Mouse (Mus musculus) kidney, adult 8-10 months (tissue): ENCODE results near the gene Gga3.
A peak's percentile ranks its signal among the peaks of the same experiment; 100 is the strongest.

ENCODE experiments used
- DNase-seq, 2 experiments: peaks; one replicate each; pipeline ENCODE4 v3.0.0; 2022

Gene Gga3

DNA sequence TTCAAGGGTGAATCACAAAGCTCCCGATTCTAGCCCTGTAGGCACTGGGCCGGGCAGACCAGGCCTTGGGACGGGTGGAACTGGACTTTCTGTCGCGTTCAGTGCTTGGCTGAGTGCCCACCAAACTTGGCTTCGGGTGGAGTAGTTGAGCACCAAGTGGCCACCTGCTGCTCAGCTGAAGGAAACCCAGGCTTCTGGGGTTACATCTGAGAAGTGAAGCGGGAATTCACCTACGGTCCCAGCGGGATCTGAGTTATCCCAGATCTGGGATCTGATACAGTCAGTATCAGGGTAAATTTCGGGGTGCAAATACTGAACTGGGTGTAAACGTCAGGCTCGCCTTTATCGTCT lies 8.2 kb upstream of the Gga3 start:
- peak; percentile 88 to 90 for DNase-seq

DNA sequence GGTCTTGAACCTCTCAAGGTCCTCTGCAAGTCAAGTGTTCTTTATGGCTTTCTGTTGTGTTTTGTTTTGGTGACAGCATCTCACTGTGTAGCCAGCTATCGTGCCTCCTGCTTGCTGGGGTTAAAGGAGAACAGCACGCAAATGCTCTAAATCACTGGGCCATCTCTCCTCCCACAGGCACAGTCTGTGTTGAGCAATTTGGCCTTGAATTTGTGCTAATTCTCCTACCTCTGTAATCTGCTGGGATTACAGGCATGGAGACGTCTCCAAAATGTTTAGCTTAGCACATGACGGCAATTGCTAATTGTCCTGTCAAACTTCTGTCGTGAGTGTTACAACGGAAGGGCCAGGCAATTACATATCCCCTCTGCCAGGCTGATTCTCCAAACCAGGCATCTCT lies 7.3 kb upstream of the Gga3 start:
- no peak for DNase-seq

DNA sequence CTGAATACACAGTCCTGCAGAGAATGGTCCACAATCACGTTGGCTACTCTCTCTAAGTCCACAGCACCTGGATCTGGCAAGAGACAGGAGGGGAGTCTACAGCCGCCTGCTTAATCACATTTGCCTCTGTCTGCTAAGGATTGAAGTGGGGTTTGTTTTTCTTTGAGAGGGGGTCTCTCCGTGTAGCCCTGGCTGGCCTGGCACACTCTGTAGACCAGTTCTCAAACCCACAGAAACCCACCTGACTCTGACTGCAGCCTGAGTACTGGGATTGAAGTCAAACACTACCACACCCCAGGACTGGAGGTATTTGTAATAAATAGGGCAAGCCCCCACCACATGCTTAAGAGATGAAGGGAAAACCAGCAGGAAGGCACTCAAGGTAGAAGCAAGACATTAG lies 5.7 kb upstream of the Gga3 start:
- no peak for DNase-seq

DNA sequence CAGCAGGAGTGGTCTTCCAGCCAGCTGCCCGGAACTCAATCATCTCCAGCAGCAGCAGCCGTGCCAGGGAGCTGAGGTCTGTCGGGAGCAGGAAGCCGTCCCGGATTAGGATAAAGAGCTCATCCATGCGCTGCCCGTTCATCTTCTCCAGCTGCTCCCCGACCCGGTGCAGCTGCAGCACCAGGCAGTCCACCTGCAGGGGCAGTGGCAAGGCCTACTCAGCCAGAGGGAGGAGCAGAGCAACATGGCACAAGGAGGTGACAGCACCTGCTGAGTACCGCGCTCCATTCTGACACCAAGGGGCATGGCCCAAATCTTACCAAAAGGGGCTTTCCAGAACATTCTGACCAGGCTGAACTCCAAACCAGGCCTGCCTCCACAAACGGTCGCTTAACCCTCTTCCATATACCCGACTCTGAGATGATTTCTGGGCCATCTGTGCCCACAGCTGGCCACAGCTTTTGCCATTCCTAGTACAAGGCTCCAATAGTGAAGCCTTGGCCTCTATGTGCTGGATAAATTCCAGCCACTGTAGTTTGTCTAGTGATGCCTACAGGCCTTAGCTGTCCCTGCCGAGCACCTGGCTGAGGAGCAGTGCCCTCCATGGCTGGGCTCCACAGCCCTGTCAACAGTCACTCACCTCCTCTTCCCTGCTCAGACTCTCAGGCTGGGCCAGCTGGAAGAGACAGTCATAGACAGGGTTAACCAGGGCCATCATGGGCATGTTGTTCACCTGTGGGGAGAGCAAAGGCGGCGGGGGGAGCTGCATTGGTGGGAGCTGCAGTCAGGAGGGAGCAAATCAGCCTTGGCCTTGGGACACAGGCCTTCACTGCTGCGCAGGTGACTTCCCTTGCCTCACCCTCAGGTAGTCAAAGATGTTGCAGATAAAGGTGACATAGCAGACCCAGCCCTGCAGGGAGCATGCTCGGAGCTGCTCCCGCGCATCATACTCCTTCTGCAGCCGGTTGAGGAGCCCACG lies 4.9 kb upstream of the Gga3 start:
- no peak for DNase-seq

DNA sequence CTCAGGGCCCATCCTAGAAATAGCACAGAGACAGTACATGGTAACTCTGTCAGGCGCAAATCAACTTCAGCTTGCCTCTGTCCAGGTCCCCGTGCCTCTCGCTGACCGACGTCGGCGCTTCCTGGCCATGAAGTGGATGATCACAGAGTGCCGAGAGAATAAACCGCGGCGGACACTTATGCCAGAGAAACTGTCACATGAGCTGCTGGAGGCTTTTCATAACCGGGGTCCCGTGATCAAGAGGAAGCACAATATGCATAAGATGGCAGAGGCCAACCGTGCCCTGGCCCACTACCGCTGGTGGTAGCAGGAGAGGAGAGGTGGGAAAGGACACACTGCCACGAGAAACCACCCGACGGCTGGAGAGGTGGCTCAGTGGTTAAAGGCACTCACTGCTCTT lies 2.9 kb upstream of the Gga3 start:
- no peak for DNase-seq

DNA sequence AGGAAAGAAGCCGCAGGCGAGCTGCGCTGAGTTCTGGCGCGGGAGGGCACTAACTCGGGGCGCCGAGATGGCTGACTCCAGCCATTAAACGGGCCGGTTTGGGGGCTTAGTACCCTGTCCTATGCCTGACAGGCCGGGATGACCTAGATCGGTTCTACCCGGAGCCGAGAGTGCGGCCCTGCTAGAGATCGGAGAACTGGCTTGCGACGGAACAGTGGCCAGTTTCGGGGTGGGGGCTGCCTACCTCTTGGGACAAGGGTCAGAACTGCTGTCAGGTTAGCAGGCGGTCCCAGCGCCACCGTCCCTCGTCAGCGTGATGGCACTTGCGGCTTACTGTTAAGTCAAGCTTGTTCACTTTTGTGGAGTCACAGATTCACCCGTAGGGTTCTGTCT lies 449 bp upstream of the Gga3 start:
- no peak for DNase-seq

DNA sequence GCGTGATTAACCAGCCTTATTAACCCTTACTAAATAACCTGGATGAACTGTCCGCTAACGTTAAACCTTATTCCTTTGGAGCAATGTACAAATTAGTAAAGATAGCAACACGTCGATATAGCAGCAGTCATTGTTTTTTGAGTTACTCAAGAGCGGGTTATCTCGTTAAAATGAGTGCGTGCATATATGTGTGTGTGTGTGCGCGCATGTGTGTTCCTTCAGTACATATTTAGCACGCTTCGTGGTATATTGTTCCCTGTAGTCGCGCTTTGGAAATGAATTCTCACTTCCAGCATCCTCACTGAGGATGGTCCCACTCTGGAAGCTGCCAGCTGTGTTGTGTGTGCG lies 749 bp downstream of the Gga3 start:
- DNase-seq, result no peak

DNA sequence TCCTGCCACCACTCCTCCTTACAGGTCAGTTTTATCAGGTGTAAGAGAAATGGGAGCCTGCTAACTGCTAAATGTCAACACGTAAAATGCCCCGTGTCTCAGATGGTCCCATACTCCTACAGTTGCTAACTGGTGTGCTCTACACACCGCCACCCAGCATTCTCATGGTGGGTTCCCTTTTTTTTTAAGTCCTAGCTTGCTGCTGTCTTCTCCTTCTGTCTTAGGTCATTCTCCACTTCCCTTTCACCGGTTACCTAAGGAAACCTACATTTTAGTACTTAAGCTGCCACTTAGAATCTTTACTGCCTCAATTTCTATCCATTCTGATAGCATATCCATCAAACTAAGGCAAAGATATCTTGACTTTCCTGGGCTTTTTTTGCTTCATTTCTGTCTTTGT lies 2.7 kb downstream of the Gga3 start:
- DNase-seq, result no peak

DNA sequence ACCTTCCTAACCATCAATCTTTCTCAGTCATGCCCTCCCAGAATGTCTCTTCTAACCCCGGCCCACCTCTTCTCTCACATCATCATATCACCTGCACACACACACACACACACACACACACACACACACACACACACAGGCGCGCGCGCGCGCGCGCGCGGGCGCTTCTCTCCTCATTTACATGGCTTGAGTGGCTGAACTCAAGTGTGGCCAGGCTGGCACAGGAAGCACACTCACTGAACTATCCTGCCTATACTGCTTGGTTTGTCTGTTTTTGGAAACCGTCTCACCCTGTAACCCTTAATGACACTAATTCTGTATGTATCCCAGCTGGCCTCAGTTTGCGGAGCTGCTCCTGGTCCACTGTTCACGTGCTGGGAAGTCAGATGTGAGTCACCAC lies 3.1 kb downstream of the Gga3 start:
- no peak for DNase-seq

DNA sequence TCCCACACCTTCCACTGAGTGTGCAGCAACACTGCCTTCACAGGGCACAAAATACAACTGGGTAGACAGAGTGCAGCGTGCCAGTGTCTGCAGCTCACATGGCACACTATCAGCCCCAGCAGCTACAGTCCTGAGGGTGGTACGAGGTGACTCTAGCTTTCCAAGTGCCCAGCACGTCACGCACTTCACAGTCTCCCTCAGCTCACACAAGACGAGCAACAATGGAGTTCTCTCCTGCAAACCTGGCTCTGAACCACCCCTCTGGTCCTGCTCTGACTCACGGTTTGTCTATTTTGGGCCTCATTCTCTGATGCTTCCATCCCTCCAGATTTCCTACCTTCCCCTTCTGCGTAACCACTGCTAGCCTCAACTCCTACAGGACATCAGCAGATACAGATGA lies 4.1 kb downstream of the Gga3 start:
- no peak for DNase-seq

DNA sequence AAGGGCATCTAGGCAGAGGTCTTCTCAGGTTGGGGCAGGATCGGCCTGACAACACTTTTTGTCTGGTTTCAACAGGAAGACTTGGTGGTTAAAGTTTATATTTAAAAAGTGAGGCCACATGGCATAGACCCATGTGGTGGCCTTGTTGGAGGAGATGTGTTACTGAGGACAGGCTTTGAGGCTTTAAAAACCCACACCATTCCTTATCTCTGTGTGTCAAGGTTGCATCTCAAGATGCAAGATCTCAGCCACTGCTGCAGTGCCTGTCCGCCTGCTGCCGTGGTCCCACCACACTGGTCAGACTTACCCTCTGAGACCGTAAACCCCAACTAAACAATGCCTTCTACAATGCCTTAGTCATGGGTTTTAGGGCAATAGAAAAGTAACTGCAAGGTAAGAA lies 5.5 kb downstream of the Gga3 start:
- no peak for DNase-seq

DNA sequence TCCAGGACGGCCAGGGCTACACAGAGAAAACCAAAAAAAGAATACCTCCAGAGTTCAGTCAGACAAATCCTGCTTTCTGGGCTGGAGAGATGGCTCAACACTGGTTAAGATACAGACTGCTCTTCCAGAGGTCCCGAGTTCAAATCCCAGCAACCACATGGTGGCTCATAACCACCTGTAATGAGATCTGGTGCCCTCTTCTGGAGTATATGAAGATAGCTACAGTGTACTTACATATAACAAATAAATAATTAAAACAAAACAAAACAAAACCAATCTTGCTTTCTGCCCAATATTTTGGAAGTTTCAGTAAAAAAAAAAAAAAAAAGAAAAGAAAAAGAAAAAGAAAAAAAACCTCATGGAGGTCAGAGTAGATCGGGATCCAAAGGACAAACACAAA lies 8.6 kb downstream of the Gga3 start:
- no peak for DNase-seq

DNA sequence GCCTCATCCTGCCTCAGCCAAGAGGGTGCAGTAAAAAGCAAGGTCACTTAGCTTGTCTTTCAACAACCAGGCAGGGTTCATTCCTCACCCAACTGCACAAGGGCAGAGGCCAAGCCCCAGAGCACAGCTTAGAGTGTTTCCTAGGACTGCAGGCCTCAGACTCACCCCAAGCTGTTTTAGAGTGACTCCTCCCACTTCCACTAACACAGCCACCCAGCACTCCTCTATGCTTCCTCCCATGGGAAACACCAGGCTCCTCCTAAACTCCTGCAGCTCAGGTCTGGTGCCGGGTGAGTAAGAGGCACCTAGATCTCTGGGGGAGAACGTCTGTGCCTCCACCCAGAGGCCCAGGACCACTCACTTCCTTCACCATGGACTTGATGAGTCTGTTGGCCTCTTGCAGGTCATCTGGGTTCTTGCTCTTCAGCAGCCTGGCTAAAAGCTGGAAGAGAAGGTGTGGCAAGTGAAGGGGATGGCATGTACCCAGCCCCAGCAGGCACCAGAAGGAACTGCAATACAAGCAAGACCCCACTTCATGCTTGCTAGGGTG lies 13.2 kb downstream of the Gga3 start:
- DNase-seq, result no peak

DNA sequence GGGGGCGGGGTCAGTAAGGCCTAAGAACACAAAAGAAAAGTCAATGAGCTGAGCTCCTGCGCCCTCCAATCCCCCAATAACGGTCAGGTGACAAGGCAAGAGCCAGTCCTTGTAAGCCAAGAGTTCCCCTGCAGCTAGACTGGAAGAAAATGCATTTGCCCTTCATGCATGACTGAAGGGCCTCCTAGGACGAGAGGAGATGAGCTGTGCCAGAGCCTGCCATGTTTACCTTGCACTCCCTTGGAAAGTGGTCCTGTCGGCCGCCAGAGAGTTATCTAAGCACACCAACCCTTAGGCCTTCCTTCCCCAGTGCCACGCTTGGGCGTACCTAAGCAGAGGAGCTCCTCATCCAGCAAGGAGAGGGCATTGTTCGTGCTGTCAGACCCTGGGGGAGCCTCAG lies 15.9 kb downstream of the Gga3 start:
- DNase-seq, result no peak

DNA sequence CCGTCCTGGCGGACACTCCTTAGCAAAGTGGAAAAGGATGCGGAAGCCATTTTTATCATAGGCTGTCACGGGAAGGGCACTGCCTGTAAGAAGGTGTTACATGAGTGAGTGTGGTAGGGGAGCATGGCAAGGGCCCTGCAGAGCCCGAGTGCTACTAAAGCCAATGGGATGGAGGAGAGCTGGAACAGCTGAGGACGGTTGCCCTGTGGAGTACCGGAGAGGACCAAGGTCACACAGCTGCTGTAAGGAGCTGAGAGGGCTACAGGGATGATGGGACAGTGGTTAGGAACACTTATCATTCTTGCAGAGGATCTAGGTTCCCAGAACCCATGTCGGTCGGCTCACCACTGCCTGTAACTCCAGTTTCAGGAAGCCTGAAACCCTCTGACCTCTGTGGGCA lies 17.4 kb downstream of the Gga3 start:
- no peak for DNase-seq

DNA sequence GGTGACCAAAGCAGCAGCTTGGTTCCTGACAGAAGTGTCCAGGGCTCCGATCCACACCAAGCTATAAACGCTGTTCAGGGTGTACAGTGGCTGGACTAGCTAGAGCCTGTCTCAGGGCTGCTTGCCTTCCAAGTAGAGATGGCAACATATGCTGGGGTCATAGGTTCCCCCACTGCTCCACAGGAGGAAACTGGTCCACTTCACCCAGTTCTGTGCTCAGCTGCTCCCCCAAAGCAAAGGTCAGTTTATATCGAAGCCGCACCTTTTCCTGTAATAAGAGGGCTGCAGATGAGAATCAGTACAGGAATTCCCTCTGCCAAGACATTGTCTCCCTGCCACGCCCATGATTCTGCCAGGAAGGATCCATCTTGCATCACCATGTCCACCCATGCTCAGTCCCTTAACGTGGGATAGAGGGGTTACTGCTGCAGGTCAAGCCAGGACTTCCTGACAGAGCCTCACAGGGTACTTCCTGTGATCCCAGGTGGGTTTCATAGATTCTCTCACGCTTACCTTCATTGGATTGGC lies 18.2 kb downstream of the Gga3 start:
- DNase-seq, result no peak

DNA sequence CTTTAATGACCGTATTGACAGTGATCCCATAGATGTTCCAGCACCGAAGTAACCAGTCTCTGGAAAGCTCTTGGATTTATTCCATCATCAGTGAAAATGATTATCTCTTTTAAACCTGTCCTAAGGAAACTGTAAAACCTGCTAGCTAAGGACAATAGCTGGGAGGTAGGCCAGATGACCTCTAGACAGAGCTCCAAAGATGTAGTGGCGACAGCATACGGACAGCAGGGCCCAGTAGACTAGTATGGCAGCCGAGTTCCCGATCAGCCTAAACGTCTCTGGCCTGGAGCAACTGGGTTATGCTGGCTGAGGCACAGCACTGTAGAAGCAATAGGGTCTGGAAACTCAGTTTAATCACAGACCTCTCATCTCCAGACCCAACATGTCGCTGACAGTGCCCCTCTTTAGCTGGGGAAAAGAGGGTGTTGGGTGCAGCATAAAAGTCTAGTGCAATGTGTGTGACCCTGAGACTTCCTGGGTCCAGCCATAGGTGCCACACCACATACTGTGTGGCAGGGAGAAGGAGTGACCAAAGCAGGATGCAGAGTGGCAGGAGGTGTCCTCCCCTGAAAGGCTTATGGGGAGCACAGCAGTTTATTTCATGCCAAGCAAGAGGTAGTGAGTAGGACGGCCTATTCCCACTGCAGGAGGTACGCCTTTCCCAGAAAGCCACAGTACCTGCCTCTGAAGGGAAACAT lies 19.3 kb downstream of the Gga3 start:
- DNase-seq, result no peak

DNA sequence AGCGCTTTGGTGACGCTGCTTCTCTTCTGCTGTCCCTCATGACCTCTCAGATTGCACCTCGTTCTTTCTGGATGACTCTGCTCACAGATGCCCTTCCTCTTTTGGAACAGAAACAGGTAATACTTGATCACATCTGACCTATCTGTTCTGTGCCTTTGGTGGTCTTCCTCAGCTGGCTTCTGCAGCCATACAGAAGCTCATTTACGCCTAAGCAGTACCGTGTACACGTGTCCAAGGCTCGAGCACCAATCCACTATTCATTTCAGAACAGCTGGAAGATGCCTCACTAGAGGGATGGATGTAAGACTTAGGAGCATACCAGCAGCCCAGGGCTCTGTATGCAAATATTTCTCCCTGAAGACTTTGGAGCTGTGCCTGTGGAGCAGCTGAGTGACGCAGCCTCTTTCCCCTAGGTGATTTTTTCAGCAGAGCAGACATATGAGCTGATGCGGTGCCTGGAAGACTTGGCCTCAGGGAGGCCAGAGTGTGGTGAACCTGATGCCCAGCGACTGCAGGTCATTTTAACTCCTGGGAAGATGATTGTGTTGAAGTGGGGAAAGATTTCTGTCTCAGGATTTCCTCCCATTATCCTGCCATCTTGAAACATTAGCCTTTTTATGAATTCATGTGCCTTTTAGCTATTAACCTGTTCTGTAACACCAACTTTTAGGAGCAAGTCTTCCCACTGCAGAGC lies 20.8 kb downstream of the Gga3 start:
- no peak for DNase-seq

DNA sequence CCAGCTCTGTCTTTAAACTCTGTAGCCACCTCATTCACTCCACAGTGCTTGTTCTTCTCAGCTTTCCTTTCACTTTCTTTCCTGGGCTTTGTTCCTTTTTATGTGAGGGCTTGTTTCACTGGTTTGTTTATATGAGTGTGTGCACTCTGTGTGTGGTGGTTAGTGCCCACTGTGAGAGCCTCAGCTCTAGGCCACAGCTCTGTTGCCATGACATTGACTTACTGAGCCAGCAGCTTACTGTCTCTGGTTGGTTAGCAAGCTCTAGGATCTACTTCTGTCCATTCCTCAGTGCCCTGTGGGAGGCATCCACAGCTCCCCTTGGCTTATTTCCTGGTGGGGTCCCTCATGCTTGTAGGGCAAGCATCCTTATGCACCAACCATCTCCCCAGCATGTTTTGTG lies 24.8 kb downstream of the Gga3 start:
- DNase-seq, result no peak

DNA sequence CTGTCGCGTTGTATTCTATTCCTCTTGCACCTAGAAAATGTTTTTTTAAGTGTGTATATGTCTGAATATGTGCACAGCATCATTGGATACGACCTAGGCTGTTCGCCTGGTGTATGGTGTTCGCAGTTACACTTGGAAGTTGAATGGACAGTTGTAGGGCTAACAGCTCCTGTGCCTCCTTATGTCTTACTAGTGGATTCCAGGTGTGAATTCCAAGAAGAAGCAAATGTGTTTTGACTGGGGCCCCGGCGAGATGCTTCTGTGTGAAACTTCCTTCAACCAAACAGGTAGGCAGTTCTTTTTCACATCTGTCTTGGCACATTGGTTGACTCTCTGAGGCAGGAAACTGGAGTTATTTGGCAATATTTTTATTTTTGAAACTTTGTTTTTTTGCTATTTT lies 38.9 kb downstream of the Gga3 start:
- no peak for DNase-seq

DNA sequence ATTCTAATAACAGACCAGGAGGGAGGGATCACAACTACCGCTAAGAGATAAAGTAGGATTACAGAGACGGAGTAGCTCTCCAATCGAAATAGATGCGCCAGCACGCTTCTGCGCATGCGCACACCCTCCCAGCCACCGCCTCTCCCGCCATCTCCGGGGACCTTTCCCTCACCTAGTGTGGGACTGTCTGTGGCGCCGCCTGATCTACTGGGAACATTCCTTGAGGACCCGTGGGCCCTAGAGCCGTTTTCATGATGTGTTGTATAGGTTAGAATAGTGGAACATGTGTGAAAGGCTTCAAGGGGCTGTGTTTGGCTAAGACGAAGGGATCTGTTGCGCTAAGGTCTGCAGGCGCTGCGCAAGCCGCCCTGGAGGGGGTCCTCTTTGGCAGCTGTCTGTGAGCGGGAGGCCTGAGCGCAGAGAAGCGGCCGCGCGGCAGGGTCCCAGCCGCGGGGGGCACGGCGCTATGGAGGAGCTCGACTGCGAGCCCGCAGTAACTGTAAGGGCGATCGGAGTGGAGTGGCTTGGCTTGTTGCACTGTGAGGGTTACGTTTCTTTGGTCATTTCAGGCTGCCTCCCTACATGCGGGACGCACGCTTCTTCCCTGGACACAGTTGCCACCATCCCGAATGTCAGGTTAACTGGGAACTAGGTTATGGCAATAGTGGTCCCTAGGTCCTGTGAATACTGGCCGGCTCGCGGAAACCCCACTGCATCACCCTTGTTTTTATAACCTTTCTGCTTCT lies 39.6 kb downstream of the Gga3 start, which contains the start of gene Nup85:
Gene Nup85 (plus strand): TSS at position 371 of the 746 bp plus-strand sequence.
- peak; percentile 96 to 97 for DNase-seq

DNA sequence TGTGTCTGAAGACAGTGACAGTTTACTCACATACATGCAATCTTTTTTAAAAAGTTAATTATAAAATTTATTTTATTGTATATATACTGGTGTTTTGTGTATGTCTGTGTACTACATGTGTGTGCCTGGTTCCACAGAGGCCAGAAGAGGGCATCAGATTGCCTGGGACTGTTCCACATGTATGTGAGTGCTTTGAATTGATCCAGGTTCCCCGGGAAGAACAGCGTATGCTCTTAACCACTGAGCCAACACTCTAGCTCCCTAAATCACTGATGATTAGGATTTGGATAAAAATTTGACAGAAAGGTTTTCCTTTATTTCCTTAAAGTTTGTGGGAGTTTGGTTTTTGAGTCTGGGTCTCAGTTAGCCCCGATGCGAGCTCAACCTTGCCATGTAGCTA lies 40.4 kb downstream of the Gga3 start:
- no peak for DNase-seq

DNA sequence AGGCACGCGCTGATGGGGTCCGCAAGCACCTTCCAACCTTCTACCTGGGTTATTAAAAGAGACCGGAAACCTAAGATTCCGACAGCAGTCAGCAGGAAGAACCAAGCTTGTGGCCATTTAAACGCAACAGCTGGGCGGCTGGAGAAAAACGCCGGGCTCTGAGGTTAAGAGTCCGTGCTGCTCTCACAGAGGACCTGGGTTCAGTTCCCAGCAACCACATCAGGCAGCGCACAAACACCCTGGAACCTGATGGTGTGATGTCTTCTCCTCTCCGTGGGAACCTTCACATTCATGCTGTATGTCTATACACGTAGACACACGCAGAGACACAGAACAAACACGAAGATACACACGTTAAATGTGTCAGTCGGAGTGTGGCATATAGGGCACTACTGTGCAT lies 48.1 kb downstream of the Gga3 start:
- DNase-seq, result no peak
